Mouse (Mus musculus) heart, adult 2 months (tissue): ENCODE measurements around the gene Zfp365. TPM values are rescaled to one million over a fixed set of nuclear protein-coding genes. Genes with fewer than 3 reads are reported as not detected.
A peak's percentile ranks its signal among the peaks of the same experiment; 100 is the strongest.

Experiments
- DNase-seq, 2 experiments: peaks; one replicate each; pipeline ENCODE4 v3.0.0; 2021
- H3K27ac ChIP-seq: fragments of 200-600 bp; 2 replicates; pipeline ENCODE4 v1.8.1; 2022
- H3K27me3 ChIP-seq: fragments of 200-500 bp; 2 replicates; pipeline ENCODE4 v1.6.1; 2012; ENCODE audit warnings: mild to moderate bottlenecking, low read length, inconsistent platforms, mixed read lengths; ENCODE audit not compliant: control insufficient read depth, insufficient read depth
- H3K36me3 ChIP-seq: fragments of 200-500 bp; 2 replicates; pipeline ENCODE4 v1.6.1; 2012; ENCODE audit warnings: low read length, inconsistent platforms; ENCODE audit not compliant: control insufficient read depth, insufficient read depth
- H3K4me1 ChIP-seq: fragments of 200-500 bp; 2 replicates; pipeline ENCODE4 v1.6.1; 2011; ENCODE audit warnings: low read length; ENCODE audit not compliant: control insufficient read depth, insufficient read depth
- H3K4me3 ChIP-seq: fragments of 200-600 bp; 2 replicates; pipeline ENCODE4 v1.8.1; 2022
- H3K79me2 ChIP-seq: fragments of 200-500 bp; replicated peaks from 2 replicates; pipeline ENCODE4 v1.6.1; 2012; ENCODE audit warnings: mild to moderate bottlenecking, inconsistent platforms, low read length, moderate library complexity, mixed read lengths; ENCODE audit not compliant: control insufficient read depth, insufficient read depth
- H3K9ac ChIP-seq: fragments of 200-500 bp; 2 replicates; pipeline ENCODE4 v1.6.1; 2012; ENCODE audit warnings: low read depth, mild to moderate bottlenecking, control low read depth, inconsistent platforms, low read length, mixed read lengths
- CTCF ChIP-seq: fragments of 200-600 bp; IDR thresholded peaks from 2 replicates; pipeline ENCODE4 v1.8.1; 2022; ENCODE audit warnings: antibody characterized with exemption, mild to moderate bottlenecking, moderate library complexity
- EP300 ChIP-seq: fragments of 200-500 bp; IDR thresholded peaks from 2 replicates; pipeline ENCODE4 v1.6.1; 2011; ENCODE audit warnings: low read depth, low read length, control low read depth; ENCODE audit not compliant: insufficient read depth
- POLR2A ChIP-seq: fragments of 200-500 bp; IDR thresholded peaks from 2 replicates; pipeline ENCODE4 v1.6.1; 2011; ENCODE audit warnings: mild to moderate bottlenecking, low read depth, low read length, control low read depth; ENCODE audit not compliant: insufficient read depth
- WGBS: fragments of 180-500 bp; shearing (Covaris S2); methylation state at CpG from one replicate; pipeline ENCODE4 v1.1.7; 2018; 5-methylcytosine and 5-hydroxymethylcytosine counted together
- intact Hi-C: fragments of 180-260 bp; cut with DNase I; formaldehyde crosslinking; loops from one replicate; pipeline ENCODE4 v1.15.1; 2025
- polyA plus RNA-seq: library from polyadenylated mRNA; depleted of rRNA; stranded (reverse); fragments of >200 nt; gene quantifications from 2 replicates; pipeline ENCODE4 v1.2.3, GENCODE M21; 2012
- total RNA-seq, 2 experiments: library from RNA; stranded (reverse); gene quantifications; 2 replicates each; pipeline ENCODE4 v1.2.3; 2021

Zfp365 gene
- total and polyA plus RNA-seq, 3 experiments: 0.34 to 0.66 (median 0.39) TPM

- peak overlapping the region; percentile 59 for H3K4me3 ChIP-seq
- WGBS: 21% methylated on average over 33 of the region's 33 CpGs
- intact Hi-C loops: no loop called here
- DNase-seq: no peak
- no peak overlapping the region for H3K27ac ChIP-seq
- no peaks in the 10 kb centered on the region for H3K27me3 ChIP-seq
- no peak for TF ChIP-seq CTCF
- H3K79me2 ChIP-seq: no peaks in the 10 kb centered on the region
- no peaks in the 10 kb centered on the region for H3K4me1 ChIP-seq
- no peaks in the 10 kb centered on the region for H3K36me3 ChIP-seq
- H3K9ac ChIP-seq: peak overlapping the region; percentile 39
Measured at GRCm38 (mm10) chr10:67911447-67912336, 770 bp downstream of the Zfp365 start.

GRCm38 (mm10) chr10:67907931-67908330 is 4.5 kb downstream of the Zfp365 start:
- DNase-seq: no peak
- WGBS: 95% methylated on average over 4 of the region's 4 CpGs
- no peak overlapping the region for H3K9ac ChIP-seq
- no peak overlapping the region for H3K27ac ChIP-seq
- no peaks in the 10 kb centered on the region for H3K27me3 ChIP-seq
- TF ChIP-seq CTCF (no peak), EP300 (no peak), POLR2A (no peak)
- intact Hi-C loops: no loop called here
- H3K4me1 ChIP-seq: no peaks in the 10 kb centered on the region
- H3K4me3 ChIP-seq: no peak overlapping the region
- no peaks in the 10 kb centered on the region; the same call in 1 of the 2 replicates for H3K79me2 ChIP-seq
- no peaks in the 10 kb centered on the region for H3K36me3 ChIP-seq

- 89% methylated on average over 2 of the region's 2 CpGs for WGBS
- no peak for TF ChIP-seq EP300
- no peak for TF ChIP-seq POLR2A
- no peak for TF ChIP-seq CTCF
- H3K4me3 ChIP-seq: no peak overlapping the region
- intact Hi-C loops: no loop called here
- no peaks in the 10 kb centered on the region for H3K27me3 ChIP-seq
- no peak overlapping the region for H3K9ac ChIP-seq
- no peak overlapping the region for H3K27ac ChIP-seq
- no peak for DNase-seq
- H3K4me1 ChIP-seq: no peaks in the 10 kb centered on the region
- H3K79me2 ChIP-seq: no peaks in the 10 kb centered on the region; the same call in 1 of the 2 replicates
- no peaks in the 10 kb centered on the region for H3K36me3 ChIP-seq
Measured at GRCm38 (mm10) chr10:67906926-67907325, 5.5 kb downstream of the Zfp365 start.

GRCm38 (mm10) chr10:67906063-67906462 is 6.4 kb downstream of the Zfp365 start:
- intact Hi-C loops: no loop called here
- no peak overlapping the region for H3K27ac ChIP-seq
- no peaks in the 10 kb centered on the region for H3K4me1 ChIP-seq
- H3K36me3 ChIP-seq: no peaks in the 10 kb centered on the region
- no peak overlapping the region for H3K4me3 ChIP-seq
- WGBS: 72% methylated on average over 4 of the region's 4 CpGs
- H3K9ac ChIP-seq: no peak overlapping the region
- no peak for TF ChIP-seq CTCF
- no peak for TF ChIP-seq POLR2A
- no peak for TF ChIP-seq EP300
- H3K79me2 ChIP-seq: no peaks in the 10 kb centered on the region; the same call in 1 of the 2 replicates
- no peaks in the 10 kb centered on the region for H3K27me3 ChIP-seq
- DNase-seq: no peak

- H3K36me3 ChIP-seq: no peaks in the 10 kb centered on the region
- no peaks in the 10 kb centered on the region for H3K27me3 ChIP-seq
- DNase-seq: no peak
- no peak overlapping the region for H3K9ac ChIP-seq
- no peaks in the 10 kb centered on the region for H3K4me1 ChIP-seq
- no peak overlapping the region for H3K27ac ChIP-seq
- WGBS: 40% methylated on average over 7 of the region's 7 CpGs
- no peak for TF ChIP-seq EP300
- TF ChIP-seq CTCF: no peak
- TF ChIP-seq POLR2A: no peak
- intact Hi-C loops: no loop called here
- H3K4me3 ChIP-seq: no peak overlapping the region
- no peaks in the 10 kb centered on the region; the same call in 1 of the 2 replicates for H3K79me2 ChIP-seq
Measured at GRCm38 (mm10) chr10:67903387-67903786, 9.1 kb downstream of the Zfp365 start.

GRCm38 (mm10) chr10:67901179-67901578 is 11.3 kb downstream of the Zfp365 start:
- Histone ChIP-seq H3K4me3 (no peak overlapping the region), H3K27me3 (no peaks in the 10 kb centered on the region), H3K79me2 (no peaks in the 10 kb centered on the region; the same call in 1 of the 2 replicates), H3K9ac (no peak overlapping the region), H3K36me3 (no peaks in the 10 kb centered on the region), H3K27ac (no peak overlapping the region), H3K4me1 (no peaks in the 10 kb centered on the region)
- TF ChIP-seq POLR2A (no peak), CTCF (no peak), EP300 (no peak)
- intact Hi-C loops: no loop called here
- DNase-seq: no peak
- 52% methylated on average over 5 of the region's 5 CpGs for WGBS
